Mouse (Mus musculus) heart, embryonic 16.5 days (tissue): ENCODE data around the gene Zdhhc18. TPM values are rescaled to one million over a fixed set of nuclear protein-coding genes. Genes with fewer than 3 reads are reported as not detected.
A peak's percentile ranks its signal among the peaks of the same experiment; 100 is the strongest.

ENCODE experiments used
- ATAC-seq: fragments of 200-750 bp; cut with Nextera tagmentation; replicated peaks from 2 replicates; pipeline ENCODE4 v1.8.0; 2017; ENCODE audit warnings: moderate number of reproducible peaks; ENCODE audit not compliant: insufficient read depth, low FRiP score; ENCODE audit errors: extremely low read depth
- H3K27ac ChIP-seq: fragments of 300-500 bp; sonication (generic); 2 replicates; pipeline ENCODE4 v1.5.1; 2014; ENCODE audit warnings: mild to moderate bottlenecking, low read length, control low read depth, moderate library complexity
- H3K27me3 ChIP-seq: fragments of 300-500 bp; sonication (generic); 2 replicates; pipeline ENCODE4 v1.6.1; 2014; ENCODE audit warnings: low read length, mixed read lengths; ENCODE audit not compliant: control insufficient read depth, insufficient read depth
- H3K36me3 ChIP-seq: fragments of 300-500 bp; sonication (generic); 2 replicates; pipeline ENCODE4 v1.6.1; 2014; ENCODE audit not compliant: control insufficient read depth, insufficient read depth
- H3K4me1 ChIP-seq: fragments of 300-500 bp; sonication (generic); 2 replicates; pipeline ENCODE4 v1.6.1; 2014; ENCODE audit warnings: low read length, mixed read lengths; ENCODE audit not compliant: control insufficient read depth, insufficient read depth
- H3K4me2 ChIP-seq: fragments of 300-500 bp; sonication (generic); 2 replicates; pipeline ENCODE4 v1.6.1; 2014; ENCODE audit warnings: low read depth, mild to moderate bottlenecking, control low read depth, low read length
- H3K4me3 ChIP-seq: fragments of 300-500 bp; sonication (generic); 2 replicates; pipeline ENCODE4 v1.5.1; 2014; ENCODE audit warnings: mild to moderate bottlenecking, control low read depth, low read length
- H3K9ac ChIP-seq: fragments of 300-500 bp; sonication (generic); 2 replicates; pipeline ENCODE4 v1.6.1; 2014; ENCODE audit warnings: low read length, control low read depth
- H3K9me3 ChIP-seq: fragments of 300-500 bp; sonication (generic); replicated peaks from 2 replicates; pipeline ENCODE4 v1.6.1; 2016; ENCODE audit warnings: low read length; ENCODE audit not compliant: control insufficient read depth
- WGBS: fragments of 180-500 bp; shearing (Covaris S2); extraction: QIAGEN DNeasy Blood & Tissue Kit; methylation state at CpG from one replicate; pipeline ENCODE4 v1.1.7; 2014; 5-methylcytosine and 5-hydroxymethylcytosine counted together
- polyA plus RNA-seq: library from polyadenylated mRNA; unstranded; fragments of >200 nt; fragmentation: Nextera tagmentation; extraction: Ambion mirVana; gene quantifications from 2 replicates; pipeline ENCODE4 v1.2.1, GENCODE M21; 2015

Gene Zdhhc18
- polyA plus RNA-seq, 1 experiment from 2014 or later: 2.2 TPM

GRCm38 (mm10) chr4:133676189-133676588, 26.2 kb upstream of the Zdhhc18 start:
- H3K9ac ChIP-seq: peak overlapping the region; percentile 41; the same call in 1 of the 2 replicates
- peaks cover 41% of the 10 kb centered on the region for H3K4me1 ChIP-seq
- H3K36me3 ChIP-seq: peaks cover 12% of the 10 kb centered on the region
- WGBS: 16% methylated on average over 3 of the region's 3 CpGs
- peak overlapping the region; percentile 80 for H3K27ac ChIP-seq
- no peaks in the 10 kb centered on the region for H3K27me3 ChIP-seq
- no peaks in the 10 kb centered on the region for H3K9me3 ChIP-seq
- ATAC-seq: no peak
- no peak overlapping the region for H3K4me3 ChIP-seq
- H3K4me2 ChIP-seq: peak overlapping the region; percentile 36

- Histone ChIP-seq H3K27me3 (no peaks in the 10 kb centered on the region), H3K9ac (peak overlapping the region; percentile 41), H3K27ac (peak overlapping the region; percentile 80), H3K9me3 (no peaks in the 10 kb centered on the region), H3K36me3 (peaks cover 6% of the 10 kb centered on the region), H3K4me3 (no peak overlapping the region), H3K4me1 (peaks cover 46% of the 10 kb centered on the region), H3K4me2 (peak overlapping the region; percentile 36)
- peak; percentile 20; the same call in 1 of the 2 replicates for ATAC-seq
- 11% methylated on average over 5 of the region's 5 CpGs for whole genome bisulfite sequencing
Observed at GRCm38 (mm10) chr4:133675594-133676016, 25.7 kb upstream of the Zdhhc18 start.

GRCm38 (mm10) chr4:133674331-133674695, 24.4 kb upstream of the Zdhhc18 start:
- ATAC-seq: no peak
- Histone ChIP-seq H3K36me3 (peaks cover 4% of the 10 kb centered on the region; the same call in 1 of the 2 replicates), H3K4me1 (peaks cover 55% of the 10 kb centered on the region), H3K4me2 (peak overlapping the region; percentile 91), H3K27ac (peak overlapping the region; percentile 100), H3K4me3 (no peak overlapping the region), H3K9ac (no peak overlapping the region; the same call in 1 of the 2 replicates), H3K9me3 (no peaks in the 10 kb centered on the region), H3K27me3 (no peaks in the 10 kb centered on the region)
- WGBS: 54% methylated on average over 8 of the region's 8 CpGs

GRCm38 (mm10) chr4:133673666-133674330, 23.8 kb upstream of the Zdhhc18 start:
- 23% methylated on average over 10 of the region's 10 CpGs for WGBS
- Histone ChIP-seq H3K27ac (peak overlapping the region; percentile 100), H3K9ac (peak overlapping the region; percentile 91), H3K9me3 (no peaks in the 10 kb centered on the region), H3K4me3 (peak overlapping the region; percentile 83), H3K36me3 (peaks cover 4% of the 10 kb centered on the region; the same call in 1 of the 2 replicates), H3K4me1 (peaks cover 55% of the 10 kb centered on the region), H3K4me2 (peak overlapping the region; percentile 91), H3K27me3 (no peaks in the 10 kb centered on the region)
- no peak for ATAC-seq

DNA sequence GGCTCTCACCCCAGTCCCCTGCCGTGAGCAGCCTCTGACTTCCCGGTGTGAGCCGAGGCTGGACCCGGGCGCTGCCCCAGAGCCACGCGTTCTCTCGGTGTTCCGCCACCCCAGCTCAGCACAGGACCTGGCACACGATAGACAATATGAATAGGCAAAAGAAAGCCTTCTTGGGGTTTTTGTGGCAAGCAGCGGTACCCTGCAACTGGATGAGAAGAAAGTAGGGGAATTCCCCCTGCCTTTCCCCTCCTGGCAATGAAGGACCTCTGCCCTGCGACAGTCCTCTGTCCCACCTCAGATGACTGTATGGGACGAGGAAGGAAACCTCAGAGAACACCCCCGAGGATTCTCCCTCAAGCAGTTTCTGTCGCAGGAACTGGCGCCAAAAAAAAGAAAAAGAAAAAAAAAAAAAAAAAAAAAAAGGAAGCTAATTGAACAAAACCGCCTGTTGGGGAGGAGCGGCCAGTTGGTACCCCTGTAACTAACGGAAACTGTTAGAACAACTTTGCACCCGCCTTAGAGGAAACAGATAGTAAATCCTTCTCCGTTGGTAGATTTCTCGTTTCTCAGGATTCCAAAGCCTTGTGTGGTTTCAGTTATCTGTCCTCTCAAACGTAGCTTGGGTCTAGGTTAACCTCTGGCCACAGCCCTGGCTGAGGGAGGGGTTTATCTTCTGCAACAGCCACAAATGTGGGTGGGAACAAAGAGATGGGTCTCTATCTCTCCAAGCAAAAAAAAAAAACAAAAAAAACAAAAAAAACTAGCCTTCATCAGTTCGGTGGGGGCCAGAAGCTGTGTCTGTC, 23.1 kb upstream of the Zdhhc18 start:
- 1% methylated on average over 24 of the region's 24 CpGs for WGBS
- H3K4me3 ChIP-seq: peak overlapping the region; percentile 83
- H3K36me3 ChIP-seq: no peaks in the 10 kb centered on the region
- H3K9ac ChIP-seq: peak overlapping the region; percentile 91
- no peaks in the 10 kb centered on the region for H3K27me3 ChIP-seq
- peak overlapping the region; percentile 100 for H3K27ac ChIP-seq
- ATAC-seq: peak; percentile 24
- no peaks in the 10 kb centered on the region for H3K9me3 ChIP-seq
- H3K4me2 ChIP-seq: peak overlapping the region; percentile 91
- H3K4me1 ChIP-seq: peaks cover 55% of the 10 kb centered on the region

DNA sequence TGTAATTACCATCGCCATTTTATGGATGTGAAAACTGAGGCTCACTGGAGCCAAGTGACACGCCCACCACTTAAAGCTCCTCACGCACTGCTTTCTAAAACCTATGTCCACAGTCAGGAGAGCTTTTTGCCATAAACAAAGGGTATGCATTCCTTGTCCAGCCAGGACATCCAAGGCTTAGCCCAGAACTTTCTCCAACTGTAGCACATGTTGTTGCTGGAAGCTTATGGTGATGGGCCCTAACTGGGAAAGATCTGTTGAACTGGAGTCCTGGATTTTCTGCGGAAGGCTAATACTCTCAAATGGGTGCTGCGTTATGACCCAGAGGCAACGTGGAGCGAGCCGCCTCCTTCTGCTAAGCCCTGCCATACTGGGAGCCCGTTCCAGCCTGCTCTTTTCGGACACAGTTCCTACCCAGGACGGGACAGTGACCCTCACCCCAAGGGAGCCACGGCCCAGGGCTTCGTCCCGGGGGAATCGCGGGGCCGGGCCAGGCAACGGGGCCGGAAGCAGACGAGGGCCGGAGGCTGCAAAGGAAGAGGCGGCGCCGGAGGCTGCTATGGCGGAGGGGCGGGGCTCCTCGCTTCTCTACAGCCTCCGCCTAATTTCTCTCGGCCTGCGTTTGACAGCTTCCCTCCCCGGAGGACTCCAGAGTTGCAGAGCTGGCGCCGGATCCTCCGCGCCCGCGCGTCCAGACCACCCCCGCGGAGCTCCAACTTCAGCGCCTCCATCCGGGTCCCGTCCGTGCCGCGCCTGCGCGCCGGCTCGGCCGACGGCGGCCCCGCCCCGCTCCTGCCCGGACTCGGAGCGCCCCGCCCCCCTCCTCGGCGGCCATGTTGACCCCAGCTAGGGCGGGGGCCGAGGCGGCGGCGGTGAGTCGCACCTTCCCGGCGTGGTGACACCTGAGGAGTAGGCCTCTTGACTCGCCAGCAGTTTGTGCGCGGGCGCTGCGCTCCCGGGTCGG, 22.2 kb upstream of the Zdhhc18 start, which contains the start of gene Pigv:
TSS of gene Pigv (minus strand) at position 767 of the 964 bp plus-strand sequence.
- no peaks in the 10 kb centered on the region for H3K9me3 ChIP-seq
- peak within 1 kb of the TSS; percentile 91 for H3K4me2 ChIP-seq
- H3K36me3 ChIP-seq: no peaks in the 10 kb centered on the region
- H3K27me3 ChIP-seq: no peaks in the 10 kb centered on the region
- H3K9ac ChIP-seq: peak within 1 kb of the TSS; percentile 91
- H3K4me1 ChIP-seq: peaks cover 55% of the 10 kb centered on the region
- under 1% methylated on average over 69 of the region's 76 CpGs for WGBS
- ATAC-seq: peak; percentile 90
- peak within 1 kb of the TSS; percentile 83 for H3K4me3 ChIP-seq
- H3K27ac ChIP-seq: peak within 1 kb of the TSS; percentile 100

DNA sequence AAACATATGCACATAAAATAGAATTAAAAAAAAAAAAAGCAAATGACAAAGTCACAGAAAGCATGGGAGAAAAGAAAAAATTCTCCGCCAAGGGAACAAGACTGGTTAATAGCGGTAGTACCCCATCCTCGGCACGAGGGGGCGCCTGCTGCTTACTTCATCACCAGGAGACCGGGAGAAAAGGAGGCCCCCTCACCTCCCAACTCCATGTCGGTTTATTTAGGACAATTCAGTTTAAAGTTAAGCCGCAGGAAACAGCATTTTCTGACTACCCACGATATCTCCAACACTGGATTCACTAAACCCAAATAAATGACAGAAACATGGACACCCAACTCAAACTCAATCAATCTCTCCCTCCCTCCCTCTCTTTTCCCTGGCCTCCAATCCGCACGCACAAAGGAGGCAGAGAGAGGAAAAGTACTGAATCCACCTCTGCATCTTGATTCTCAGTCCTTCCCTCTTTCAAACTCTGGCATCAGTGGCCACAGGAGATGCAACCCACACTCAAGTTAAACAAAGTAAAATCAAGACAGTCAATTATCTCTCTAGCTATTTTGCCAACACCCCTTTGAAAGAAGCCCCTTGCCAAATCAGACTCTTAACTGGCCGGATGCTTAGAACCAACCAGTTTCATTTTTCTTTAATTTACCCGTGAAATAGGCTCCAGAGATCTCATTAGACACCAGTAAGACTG, 21.4 kb upstream of the Zdhhc18 start:
- Histone ChIP-seq H3K9me3 (no peaks in the 10 kb centered on the region), H3K9ac (peak overlapping the region; percentile 91), H3K4me1 (peaks cover 49% of the 10 kb centered on the region), H3K27me3 (no peaks in the 10 kb centered on the region), H3K36me3 (no peaks in the 10 kb centered on the region), H3K4me2 (peak overlapping the region; percentile 91), H3K27ac (peak overlapping the region; percentile 100), H3K4me3 (peak overlapping the region; percentile 83)
- WGBS: 3% methylated on average over 13 of the region's 13 CpGs
- no peak for ATAC-seq

DNA sequence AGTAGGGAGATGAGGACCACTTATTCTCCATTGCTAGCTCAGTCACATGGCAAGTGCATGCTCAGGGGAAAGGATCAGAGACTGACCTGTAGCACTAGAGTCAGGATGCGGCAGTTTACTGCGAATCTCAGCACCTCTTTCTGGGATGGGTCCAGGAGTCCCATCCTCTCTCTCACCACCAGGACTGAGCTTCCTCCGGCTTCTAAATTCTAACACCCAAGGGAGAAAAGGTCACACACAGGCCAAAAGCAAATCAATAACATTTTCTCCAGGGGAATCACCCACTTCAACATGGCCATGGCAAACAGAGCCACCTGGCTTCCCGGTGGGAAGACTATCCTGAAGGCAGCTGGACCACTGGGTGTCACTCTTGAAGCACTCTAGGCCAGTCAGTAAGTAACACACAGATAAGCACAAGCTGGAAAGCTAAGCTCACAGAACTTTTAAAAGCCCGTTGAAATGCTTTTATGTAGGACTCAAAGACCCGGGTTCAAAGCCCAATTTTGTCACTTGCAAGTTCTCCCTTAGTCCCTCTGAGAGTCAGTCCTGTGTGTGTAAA, 19.8 kb upstream of the Zdhhc18 start:
- H3K36me3 ChIP-seq: peaks cover 3% of the 10 kb centered on the region; the same call in 1 of the 2 replicates
- peaks cover 37% of the 10 kb centered on the region for H3K4me1 ChIP-seq
- no peak for ATAC-seq
- no peak overlapping the region for H3K4me3 ChIP-seq
- H3K27me3 ChIP-seq: no peaks in the 10 kb centered on the region
- H3K27ac ChIP-seq: no peak overlapping the region
- no peak overlapping the region for H3K4me2 ChIP-seq
- no peaks in the 10 kb centered on the region for H3K9me3 ChIP-seq
- 49% methylated on average over 6 of the region's 6 CpGs for WGBS
- 0 out of 2 replicates have a peak overlapping the region, but pooled peaks have one; percentile 36 for H3K9ac ChIP-seq
